10 mouse cellular contexts compared by ENCODE assay signal in genomic region chr14:103589819-103590218, GRCm38 (mm10).
DNase-seq lines count a peak whose midpoint lies in the region; ATAC-seq and TF ChIP-seq lines count a peak whose summit lies in the region.
"Had no signal": no experiment of that assay in that cellular context is flagged by ENCODE, and none has a peak within 500 bp of the region (broad histone marks: within the 10 kb centered on the region; RNA-seq: fewer than 3 reads in every experiment).

No protein-coding gene starts in this region.

- no peaks in the 10 kb centered on the region for H3K27me3 ChIP-seq in kidney, embryonic 15.5 days
- H3K27me3 ChIP-seq in MEL (ENCODE audit: control insufficient read depth in 1 of 2, insufficient read depth in 2 of 2, low read length in 2 of 2) = no peaks in the 10 kb centered on the region; a peak in 1 of 4 replicates

- peak; percentile 6 for DNase-seq in adrenal gland, postnatal 10 days
- no peak for DNase-seq in adrenal gland, postnatal 4 days (ENCODE audit: low spot score in 2 of 2)
- no peak for DNase-seq in kidney, adult 18-20 months
- DNase-seq in MEL (ENCODE audit: low read depth, low spot score) = peak; percentile 5
- peak; percentile 48 to 51 for DNase-seq in left cerebral cortex, postnatal 14 days (ENCODE audit: low spot score in 2 of 2)
- DNase-seq in thymus, postnatal 0 days (ENCODE audit: low spot score) = no peak
- DNase-seq in layer of hippocampus, adult 9-10 months (ENCODE audit: low spot score) = no peak
- DNase-seq: adrenal gland, adult 8-10 months had no signal

- H3K79me2 ChIP-seq in MEL (ENCODE audit: control insufficient read depth, insufficient read depth, low read length, poor library complexity) = no peaks in the 10 kb centered on the region

- intact Hi-C loops in left cerebral cortex, postnatal 14 days (cut with DNase I) = no loop called here

- H3K9me3 ChIP-seq in kidney, embryonic 15.5 days (replicated peaks) = no peaks in the 10 kb centered on the region
- no peaks in the 10 kb centered on the region for H3K9me3 ChIP-seq in MEL (replicated peaks; ENCODE audit: insufficient read depth, low read length)

- TF ChIP-seq CTCF in MEL (IDR thresholded peaks at IDR 0.05 in 2 of 3, conservative IDR thresholded peaks at IDR 0.05 in 1 of 3; ENCODE audit: control insufficient read depth in 1 of 3, insufficient read depth in 1 of 3, low read depth in 2 of 3, low read length in 3 of 3, poor library complexity in 1 of 3, severe bottlenecking in 1 of 3) = no peak

- no peak for TF ChIP-seq POLR2A in MEL (IDR thresholded peaks at IDR 0.05; ENCODE audit: control insufficient read depth in 1 of 2, insufficient read depth in 1 of 2, low read depth in 1 of 2, low read length in 2 of 2, poor library complexity in 1 of 2)

- no peak for TF ChIP-seq RAD21 in MEL (IDR thresholded peaks at IDR 0.05; ENCODE audit: low read depth, low read length)

- no peak overlapping the region for H3K27ac ChIP-seq in kidney, embryonic 15.5 days
- no peak overlapping the region for H3K27ac ChIP-seq in MEL (ENCODE audit: control insufficient read depth, low read depth, low read length)
- H3K27ac ChIP-seq: macrophage had no signal

- WGBS in kidney, embryonic 15.5 days = 66% methylated on average over 7 of the region's 7 CpGs

- no peak overlapping the region for H3K9ac ChIP-seq in kidney, embryonic 15.5 days
- no peak overlapping the region for H3K9ac ChIP-seq in MEL (ENCODE audit: control insufficient read depth, low read depth, low read length, poor library complexity, severe bottlenecking)

- H3K4me3 ChIP-seq in kidney, embryonic 15.5 days (replicated peaks) = no peak overlapping the region
- H3K4me3 ChIP-seq in MEL (ENCODE audit: control insufficient read depth in 1 of 2, insufficient read depth in 1 of 2, low read depth in 2 of 2, low read length in 2 of 2) = no peak overlapping the region

- TF ChIP-seq EP300 in MEL (IDR thresholded peaks at IDR 0.05; ENCODE audit: low read depth in 1 of 2, low read length in 2 of 2) = no peak

- H3K4me1 ChIP-seq in kidney, embryonic 15.5 days = no peaks in the 10 kb centered on the region
- no peaks in the 10 kb centered on the region for H3K4me1 ChIP-seq in MEL (ENCODE audit: control insufficient read depth in 1 of 2, insufficient read depth in 2 of 2, low read length in 2 of 2)

- no peak overlapping the region for H3K4me2 ChIP-seq in kidney, embryonic 15.5 days

- no peaks in the 10 kb centered on the region for H3K36me3 ChIP-seq in kidney, embryonic 15.5 days
- H3K36me3 ChIP-seq in MEL (ENCODE audit: control insufficient read depth in 1 of 2, insufficient read depth in 2 of 2, low read length in 2 of 2) = no peaks in the 10 kb centered on the region

- ATAC-seq in kidney, embryonic 15.5 days (replicated peaks; ENCODE audit: low FRiP score) = 0 out of 2 replicates have a peak, but pooled peaks have one; percentile 60

TF ChIP-seq in MEL, 35 proteins besides CTCF, POLR2A, EP300 and RAD21:
- no peak for TF ChIP-seq KAT2A (conservative IDR thresholded peaks at IDR 0.05; ENCODE audit: low read depth, low read length)
- no peak for TF ChIP-seq POLR2AphosphoS2 (IDR thresholded peaks at IDR 0.05; ENCODE audit: low read length)
- no peak for TF ChIP-seq UBTF (IDR thresholded peaks at IDR 0.05; ENCODE audit: borderline replicate concordance, insufficient read depth, low read depth, low read length)
- no peak for TF ChIP-seq MAFK (IDR thresholded peaks at IDR 0.05; ENCODE audit: borderline replicate concordance, low read depth, low read length)
- TF ChIP-seq NRF1 (IDR thresholded peaks at IDR 0.05; ENCODE audit: insufficient read depth, low read depth, low read length, poor library complexity, severe bottlenecking) = no peak
- no peak for TF ChIP-seq E2F4 (IDR thresholded peaks at IDR 0.05; ENCODE audit: borderline replicate concordance, low read depth, low read length)
- TF ChIP-seq TAL1 (IDR thresholded peaks at IDR 0.05; ENCODE audit: low read length) = no peak
- no peak for TF ChIP-seq POLR2AphosphoS5 (IDR thresholded peaks at IDR 0.05; ENCODE audit: borderline replicate concordance, low read depth, low read length)
- TF ChIP-seq BHLHE40 (IDR thresholded peaks at IDR 0.05; ENCODE audit: borderline replicate concordance, low read depth, low read length) = no peak
- TF ChIP-seq TBP (IDR thresholded peaks at IDR 0.05; ENCODE audit: low read depth, low read length) = no peak
- TF ChIP-seq MYC (IDR thresholded peaks at IDR 0.05; ENCODE audit: low read depth, low read length) = no peak

Comparison
In these comparisons a context has a peak if more than half of its experiments do, and no peak if none do; other contexts are left out.
1. DNase-seq: peak in adrenal gland, postnatal 10 days (single experiment), MEL (single experiment) and left cerebral cortex, postnatal 14 days (2 of 2); none in adrenal gland, postnatal 4 days (0 of 2), kidney, adult 18-20 months (single experiment), thymus, postnatal 0 days (single experiment) and layer of hippocampus, adult 9-10 months (single experiment).